Mouse (Mus musculus) telencephalon, adult 2 months (tissue): Measurements from ENCODE around the gene Irak2.
"Not testable (repeated sequence)": the region's sequence is repeated elsewhere in the genome, so short reads cannot be mapped to it uniquely, and the experiment has no call there.

ENCODE experiments used
- DNase-seq: peaks from one replicate; pipeline ENCODE4 v3.0.0-alpha.2; 2011; ENCODE audit warnings: low read depth, low spot score

Gene Irak2

DNA sequence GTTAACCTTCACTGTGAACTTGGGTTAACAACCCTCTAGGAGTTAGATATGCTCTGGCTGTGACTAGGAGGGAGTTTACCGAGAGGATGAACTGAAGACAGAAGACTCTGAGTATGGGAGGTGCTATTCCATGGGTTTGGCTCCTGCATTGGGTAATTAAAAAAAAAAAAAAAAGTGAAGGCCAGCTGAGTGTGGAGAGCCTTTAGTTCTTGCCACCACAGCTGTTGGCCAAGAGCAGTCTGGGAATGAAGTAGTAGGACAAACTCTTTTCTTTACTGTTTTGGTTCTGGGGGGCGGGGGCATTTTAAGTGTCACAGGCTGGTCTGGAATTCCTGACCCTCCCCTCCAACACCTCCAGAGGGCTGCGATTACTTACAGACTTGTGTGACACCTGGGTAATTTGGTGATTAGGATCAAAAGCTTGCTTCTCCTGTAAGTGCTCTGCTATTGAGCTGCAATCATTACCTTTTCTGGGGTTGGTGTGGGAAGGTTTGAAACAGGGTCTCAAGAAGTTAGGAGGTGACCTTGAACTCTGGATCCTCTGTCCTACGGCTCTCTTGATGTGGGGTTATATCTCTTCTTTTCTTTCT, 57.6 kb downstream of the Irak2 start:
- no peak for DNase-seq

DNA sequence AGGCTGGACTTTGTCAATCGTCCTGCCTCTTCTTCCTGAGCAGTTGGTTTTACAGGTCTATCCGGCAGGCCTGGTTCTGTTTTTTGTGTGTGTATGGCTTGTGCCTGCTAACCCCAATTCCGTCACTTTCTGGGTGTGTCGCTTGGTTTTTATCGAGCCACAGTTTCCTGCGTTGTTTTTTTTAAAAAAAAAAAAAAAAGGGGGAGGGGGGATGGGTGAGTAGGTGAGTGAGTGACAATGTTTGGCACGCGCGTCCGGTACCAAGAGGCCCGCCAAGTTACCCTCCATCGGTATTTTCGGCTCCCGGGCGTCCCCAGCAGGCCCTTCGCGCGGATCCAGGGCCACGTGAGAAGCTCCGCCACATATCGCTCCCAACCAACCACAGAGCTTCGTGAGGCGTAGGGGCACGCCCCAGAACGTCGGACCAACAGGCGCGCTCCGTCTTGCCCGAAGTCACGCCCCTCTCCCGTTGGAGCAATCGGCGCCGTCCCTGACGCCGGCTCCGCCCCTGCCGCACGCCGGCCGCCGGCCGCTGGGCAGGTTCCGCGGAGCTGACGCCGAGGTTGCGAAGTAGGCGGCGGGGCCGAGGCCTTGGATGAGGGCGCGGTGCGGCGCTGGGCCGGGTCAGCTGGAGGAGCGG, 58.4 kb downstream of the Irak2 start, which contains the start of gene Tatdn2:
TSS of gene Tatdn2 (plus strand) at position 469 of the 640 bp plus-strand sequence.
- DNase-seq: peak; percentile 98

DNA sequence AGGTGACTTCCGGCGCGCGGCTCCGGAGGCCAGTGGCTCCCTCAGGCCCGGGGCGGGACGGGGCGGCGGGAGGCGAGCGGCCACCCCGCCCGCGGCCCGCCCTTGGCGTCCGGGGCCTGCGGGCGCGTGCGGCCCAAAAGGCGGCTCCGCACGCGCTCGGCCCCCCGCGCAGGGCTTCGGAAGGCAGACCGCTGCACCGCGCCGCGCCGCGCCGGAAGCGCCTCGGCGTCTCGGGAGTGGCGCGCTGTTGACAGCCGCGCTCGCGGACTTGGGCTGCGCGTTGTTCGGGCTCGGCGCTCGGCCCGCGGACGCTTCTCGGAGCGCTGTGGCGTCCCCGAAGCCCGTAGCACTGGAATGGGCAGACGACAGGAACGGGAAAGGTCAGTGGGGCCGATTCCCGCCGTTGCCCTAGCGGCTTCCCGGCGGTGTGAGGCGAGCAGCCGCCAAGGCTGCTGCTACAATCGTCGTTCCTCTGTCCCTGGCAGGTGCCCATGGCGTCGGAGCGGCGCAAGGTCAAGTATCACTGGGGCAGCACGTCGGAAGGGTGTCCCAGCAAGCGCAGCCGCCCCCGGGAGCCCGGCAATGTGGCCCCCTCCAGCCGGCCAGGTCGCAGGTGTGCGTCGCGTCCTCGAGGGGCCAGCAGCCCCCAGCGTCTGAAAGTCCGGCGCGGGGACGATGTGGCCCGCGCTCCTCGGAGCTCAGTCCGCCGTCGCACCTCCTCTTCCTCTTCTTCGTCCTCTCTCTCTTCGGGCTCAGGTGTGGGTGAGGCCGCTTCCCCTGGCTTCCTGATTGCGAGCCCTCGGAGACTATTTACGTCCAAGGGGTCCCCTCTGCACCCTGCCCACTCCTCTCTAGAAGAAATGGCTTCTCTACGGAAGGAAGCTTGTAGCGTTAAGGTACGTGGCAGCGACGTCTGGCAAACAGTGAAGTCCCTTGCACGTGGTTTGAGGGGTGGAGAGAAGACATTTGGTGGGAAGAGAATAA, 59.2 kb downstream of the Irak2 start:
- no peak for DNase-seq

DNA sequence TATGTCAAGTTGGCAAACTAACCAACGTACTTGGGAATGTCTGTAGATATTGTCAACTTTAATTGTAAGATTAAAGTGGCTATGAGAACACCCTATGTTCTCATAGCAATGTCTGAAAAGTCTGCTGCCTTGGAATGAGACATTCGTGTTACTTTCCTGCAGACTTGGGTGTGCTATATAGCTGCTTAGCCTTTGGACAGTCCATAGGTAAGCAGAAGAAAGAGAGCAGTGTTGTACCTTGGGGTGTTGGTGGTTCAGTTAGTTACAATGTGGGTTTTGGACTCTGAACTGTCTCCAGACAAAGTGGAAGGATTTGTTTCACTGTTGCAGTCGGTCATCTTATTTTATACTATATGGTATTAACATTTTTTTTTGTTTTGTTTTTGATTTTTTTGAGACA, 74.5 kb downstream of the Irak2 start:
- DNase-seq: no peak

DNA sequence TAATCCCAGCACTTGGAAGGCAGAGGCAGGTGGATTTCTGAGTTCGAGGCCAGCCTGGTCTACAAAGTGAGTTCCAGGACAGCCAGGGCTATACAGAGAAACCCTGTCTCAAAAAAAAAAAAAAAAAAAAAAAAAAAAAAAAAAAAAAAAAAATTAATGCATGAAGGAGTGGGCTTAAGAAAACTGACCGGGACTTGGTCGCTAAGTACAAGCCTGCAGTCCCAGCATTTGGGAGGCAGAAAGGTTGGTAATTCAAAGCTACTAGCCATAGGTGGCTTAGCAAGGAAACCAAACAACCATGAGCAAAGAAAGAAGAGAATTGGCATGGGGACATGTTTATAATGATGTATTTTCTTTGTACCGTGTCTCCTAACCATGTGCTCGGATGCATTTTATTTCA, 75.1 kb downstream of the Irak2 start:
- not testable (repeated sequence) for DNase-seq

DNA sequence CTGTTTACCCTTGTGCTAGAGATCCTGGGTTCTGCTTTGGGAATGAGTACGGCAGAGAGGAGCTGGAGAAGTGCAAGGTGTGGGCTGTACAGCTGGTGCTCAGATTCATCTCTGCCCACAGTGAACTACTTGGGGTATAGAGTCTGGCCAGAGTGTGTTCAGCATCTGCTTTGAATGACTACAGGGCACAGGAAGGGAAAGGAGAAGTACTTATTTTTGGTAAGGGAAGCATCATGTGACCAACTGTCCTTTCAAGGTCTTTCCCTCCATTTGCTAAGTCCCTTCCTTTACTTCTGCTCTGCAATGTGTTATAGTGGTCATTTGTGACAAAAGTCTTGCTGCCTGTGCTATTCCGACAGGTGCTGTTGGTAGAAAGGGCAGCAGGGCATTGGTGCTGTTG, 76.0 kb downstream of the Irak2 start:
- DNase-seq: peak; percentile 38

DNA sequence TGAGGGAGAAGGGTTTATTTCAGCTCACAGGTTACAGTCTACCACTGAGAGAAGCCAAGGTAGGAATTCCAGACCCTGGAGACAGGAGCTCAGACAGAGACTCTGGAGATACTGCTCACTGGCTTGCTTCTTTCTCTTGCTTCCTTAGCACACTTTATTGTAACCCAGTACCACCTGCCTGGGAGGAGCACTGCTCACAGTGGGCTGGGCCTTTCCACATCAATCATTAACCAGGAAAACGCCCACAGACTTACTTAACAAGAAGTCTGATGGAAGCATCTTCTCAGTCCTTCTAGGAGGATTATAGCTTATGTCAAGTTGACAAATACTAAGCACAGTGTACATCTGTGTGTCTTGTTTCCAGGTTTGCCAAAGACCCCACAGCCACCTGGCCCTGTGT, 76.5 kb downstream of the Irak2 start:
- DNase-seq: no peak

DNA sequence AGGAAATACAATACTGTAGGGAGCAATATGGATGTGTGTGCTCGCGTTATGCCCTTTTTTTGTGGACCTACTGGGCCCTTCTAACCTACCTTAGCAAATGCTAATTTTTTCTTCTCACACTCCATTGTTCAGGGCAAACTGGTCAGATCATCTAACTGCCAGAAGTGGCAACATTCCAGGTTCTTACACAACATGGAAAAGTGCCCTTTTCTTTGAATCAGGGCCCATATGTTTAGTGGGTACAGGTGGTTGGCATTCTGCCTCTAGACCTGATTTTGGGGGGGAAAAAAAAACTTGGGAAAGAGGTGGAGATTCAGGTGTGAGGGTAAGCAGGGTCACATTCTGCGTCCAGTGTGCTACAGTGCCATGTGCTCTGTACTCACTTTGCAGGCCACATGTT, 79.3 kb downstream of the Irak2 start:
- no peak for DNase-seq

DNA sequence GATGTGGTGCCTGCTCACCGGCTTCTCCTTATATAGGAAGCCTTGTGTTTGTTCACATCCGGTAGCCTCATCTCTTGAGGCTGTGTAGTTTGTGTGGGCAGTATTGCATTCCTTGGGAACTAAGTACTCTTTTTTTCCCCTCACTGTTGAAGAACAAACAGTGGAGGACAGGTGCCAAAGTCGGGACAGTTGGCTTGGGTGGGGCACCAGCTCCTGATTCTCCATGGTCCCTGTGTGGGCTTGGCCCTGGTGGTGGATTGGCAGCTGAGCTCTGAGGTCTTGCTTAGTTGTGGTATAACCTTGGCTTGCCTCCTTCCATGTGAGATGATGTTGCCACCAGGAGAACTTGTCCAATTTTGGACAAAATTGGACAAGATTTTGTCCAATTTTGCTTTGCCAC, 81.6 kb downstream of the Irak2 start, which contains the start of gene Ghrl:
TSS of gene Ghrl (minus strand) at position 3 of the 400 bp plus-strand sequence.
- no peak for DNase-seq

DNA sequence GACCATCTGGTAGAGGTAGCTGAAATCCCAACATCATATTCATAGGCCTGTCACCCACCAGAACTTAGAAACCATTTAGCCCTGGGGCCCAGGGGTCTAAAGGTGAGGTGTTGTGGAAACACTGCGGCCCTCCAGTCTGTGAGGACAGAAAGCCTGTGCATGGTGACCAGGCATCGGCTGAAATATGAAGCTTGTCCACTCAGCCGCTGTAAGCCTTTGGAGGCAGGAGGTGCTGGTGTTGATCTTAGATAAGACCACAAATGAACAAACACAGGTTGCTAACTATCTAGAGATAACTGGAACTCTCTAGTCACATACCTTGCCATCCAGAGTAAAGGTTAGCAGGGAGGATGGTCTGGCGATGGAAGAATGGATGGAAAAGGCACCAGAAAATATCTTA, 82.8 kb downstream of the Irak2 start:
- no peak for DNase-seq

DNA sequence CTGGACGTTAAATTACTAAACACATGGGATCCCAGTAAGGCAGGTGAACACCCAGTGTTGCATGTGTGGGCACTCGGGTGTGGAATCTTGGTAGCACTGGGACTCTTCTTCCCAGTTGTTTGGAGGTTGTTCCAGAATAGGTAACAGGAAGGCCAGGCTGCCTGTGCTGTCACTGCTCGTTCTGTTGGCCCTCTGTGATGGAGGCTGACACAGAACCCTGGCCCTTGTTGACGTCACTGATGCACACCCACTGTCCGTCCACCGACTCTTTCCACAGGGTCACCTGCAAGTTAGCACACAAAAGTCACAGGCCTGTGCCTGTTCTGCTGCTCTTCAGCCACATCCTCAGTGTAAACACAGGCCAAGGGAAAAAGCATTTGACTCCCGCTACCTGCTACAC, 89.9 kb downstream of the Irak2 start:
- no peak for DNase-seq

DNA sequence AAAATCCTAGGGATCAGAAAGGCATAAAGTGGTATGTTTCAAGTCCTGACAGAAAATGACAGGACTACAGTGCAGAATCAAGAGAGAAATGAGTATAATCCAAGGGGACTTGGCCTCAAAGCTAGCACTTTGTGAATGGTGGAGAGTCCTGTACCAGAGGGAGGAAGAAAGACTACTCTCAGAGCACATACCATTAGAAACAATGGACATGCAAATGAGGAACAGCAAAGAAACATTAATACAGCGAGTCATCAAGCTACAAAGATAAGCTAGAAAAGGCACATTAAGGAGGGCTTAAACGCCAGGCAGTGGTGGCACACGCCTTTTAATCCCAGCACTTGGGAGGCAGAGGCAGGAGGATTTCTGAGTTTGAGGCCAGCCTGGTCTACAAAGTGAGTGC, 93.0 kb downstream of the Irak2 start:
- no peak for DNase-seq

DNA sequence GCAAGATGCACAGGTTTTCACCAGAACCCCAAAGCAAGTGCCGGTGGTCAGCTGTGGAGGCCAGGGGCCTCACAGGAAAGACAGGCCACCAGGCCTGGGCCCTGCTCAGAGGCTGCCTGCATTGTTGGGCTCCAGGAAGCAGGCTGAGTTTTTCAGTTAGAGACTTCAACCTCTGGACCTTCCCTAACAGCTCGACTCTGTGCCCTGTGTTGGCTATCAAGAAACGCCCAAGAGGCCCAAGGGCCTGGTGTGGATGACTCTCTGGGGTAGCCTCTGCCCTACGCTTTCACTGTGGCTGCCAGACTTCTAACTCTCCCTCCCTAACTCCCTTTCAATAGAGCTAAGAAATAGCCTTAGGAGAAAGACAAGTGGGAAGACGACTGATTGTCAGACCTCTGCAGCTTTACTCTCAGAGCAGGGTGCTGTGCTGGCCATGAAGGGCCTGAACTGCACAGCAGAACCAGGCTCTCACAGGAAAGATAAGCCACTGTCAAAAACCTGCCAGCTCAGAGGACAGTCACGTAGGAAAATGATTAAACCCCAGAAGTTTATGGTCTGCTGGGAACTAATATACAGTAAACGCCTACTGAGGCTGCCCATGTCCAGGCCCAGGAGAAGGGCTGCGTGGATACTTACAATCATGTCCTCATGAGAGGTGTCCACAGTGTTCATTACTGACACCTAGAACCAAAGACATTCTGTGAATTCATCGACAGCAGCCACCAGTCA, 99.2 kb downstream of the Irak2 start:
- no peak for DNase-seq

DNA sequence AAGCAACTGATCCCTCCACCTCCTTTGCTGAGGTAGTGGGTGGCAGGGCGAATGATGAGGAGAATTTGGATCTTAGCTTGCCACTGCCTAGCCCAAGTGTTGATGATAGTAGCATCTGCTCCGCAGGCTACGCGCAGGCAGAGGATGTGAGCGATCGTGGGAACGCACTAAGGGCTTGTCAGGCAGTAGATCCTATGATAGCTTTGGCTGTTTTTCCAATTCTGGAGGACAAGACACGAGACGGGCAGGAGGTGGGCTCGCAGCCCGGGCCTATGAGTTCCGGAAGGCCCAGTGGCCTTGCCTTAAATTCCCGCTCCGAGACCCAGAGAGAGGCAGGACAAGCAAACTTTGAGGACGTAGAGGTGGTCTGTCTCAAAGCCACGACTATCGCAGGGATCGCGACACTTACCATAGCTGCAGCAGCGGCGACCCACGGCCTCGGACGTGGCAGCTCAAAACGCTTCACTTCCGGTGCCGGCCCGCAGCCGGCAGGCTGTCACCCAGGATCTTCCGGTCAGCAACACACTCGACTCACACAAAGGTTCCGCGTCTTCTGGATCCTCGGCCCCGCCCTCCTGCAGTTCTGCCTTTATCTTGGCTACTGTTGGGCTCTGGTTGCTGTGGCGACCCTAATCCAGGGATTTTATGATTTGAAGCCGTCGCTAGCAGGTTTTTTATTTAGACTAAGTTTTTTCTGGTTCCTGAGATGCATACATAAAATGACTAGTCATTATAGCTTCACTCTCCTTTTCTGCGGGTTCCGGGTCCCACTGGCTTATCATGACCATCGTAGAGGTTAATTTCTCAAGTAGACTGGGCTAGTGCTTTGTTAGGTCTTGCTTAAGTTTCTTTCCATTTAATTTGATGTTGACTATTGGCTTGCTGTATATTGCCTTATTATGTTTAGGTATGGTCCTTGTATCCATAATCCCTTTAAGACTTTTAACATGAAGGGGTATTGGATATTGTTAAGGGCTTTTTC, 102.3 kb downstream of the Irak2 start, which contains the start of gene Sec13:
TSS of gene Sec13 (minus strand) at position 508 of the 982 bp plus-strand sequence.
- peak; percentile 88 for DNase-seq

DNA sequence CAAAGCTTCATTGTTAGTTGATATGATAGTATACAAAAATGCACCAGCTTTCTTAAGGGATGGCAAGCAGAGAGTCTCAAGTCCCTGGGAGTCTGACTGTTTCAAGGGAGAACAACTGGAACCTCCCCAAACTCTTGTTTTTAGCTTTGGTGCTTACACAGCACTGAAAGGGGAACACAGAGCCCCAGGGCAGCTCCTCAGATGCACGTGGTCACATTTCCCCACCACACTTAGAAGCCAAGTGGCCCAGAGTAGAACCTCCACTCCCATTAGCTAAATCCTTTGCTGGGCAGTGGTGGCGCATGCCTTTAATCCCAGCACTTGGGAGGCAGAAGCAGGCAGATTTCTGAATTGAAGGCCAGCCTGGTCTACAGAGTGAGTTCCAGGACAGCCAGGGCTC, 103.2 kb downstream of the Irak2 start:
- no peak for DNase-seq

DNA sequence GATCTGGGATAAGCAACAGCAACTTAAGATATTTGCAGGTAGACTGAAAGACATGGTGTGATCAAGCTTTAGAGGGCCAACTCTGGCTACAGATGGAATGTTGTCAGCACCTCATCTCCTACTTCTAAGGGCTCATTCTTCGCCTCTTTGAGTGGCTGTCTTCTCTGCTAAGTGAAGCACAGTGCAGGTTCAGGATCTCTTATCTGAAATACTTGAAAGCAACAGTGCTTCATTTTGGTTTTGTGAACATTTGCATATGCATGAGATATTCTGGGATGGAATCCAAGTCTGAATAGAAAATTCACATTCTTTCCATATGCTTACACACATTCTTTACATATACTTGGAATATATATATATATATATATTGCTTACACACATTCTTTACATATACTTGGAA, 104.1 kb downstream of the Irak2 start:
- peak; percentile 78 for DNase-seq

DNA sequence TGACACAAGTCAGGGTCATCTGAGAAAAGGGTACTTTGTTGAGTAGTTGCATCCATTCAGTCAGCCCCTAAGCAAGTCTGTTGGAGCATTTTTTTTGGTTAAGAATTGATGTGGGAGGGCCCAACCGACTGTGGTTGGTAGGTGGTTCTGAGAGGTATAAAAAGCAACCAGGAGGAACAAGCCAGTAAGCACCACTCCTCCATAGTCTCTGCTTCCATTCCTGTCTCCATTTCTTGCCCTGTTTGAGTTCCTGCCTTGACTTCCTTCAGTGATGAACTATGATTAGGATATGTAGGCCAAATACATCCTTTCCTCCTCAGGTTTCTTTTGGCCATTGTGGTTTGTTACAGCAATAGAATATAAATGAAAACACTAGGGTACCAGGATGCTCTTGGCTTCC, 104.8 kb downstream of the Irak2 start:
- DNase-seq: no peak
